Mouse (Mus musculus): ENCODE measurements around the gene Svbp.

The Svbp gene

DNA sequence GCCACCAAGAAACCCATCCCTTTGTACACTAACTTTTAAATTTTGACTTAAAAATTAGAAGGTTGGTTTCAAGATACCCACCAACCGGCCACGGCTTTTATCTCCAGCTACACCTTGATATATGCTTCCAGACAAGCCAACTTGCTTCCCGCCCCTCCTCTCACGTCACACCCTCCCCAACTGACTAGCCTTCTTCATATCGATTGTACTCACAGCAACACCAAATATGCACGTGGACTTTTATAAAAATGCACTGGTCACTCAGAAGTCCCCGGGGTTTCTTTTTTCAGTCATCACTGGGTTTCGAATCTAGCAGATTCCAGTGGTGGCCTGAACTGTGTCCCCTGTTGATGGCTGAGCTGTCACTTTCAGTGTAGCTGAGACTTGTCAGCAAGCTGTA lies 4.5 kb upstream of the Svbp start:
- no peak for DNase-seq (ENCODE audit: low read depth)

DNA sequence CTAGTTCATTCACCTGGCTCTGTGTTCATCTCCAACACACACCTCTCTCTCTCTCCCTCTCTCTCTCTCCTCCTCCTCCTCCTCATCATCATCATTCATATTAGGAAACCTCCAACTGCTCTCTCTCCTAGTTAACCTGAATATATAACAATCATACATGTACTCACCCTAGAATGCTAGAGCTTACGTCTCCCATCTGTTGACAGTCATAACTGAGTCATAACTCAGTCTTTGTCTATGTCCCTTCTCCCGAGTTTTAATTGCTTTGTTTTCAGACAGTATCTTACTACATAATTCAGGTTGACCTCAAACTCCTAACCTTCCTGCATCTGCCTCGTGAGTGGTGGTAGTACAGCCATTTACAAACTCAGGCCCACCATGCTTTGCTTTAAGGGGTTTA lies 3.8 kb upstream of the Svbp start:
- no peak for DNase-seq (ENCODE audit: low read depth)

DNA sequence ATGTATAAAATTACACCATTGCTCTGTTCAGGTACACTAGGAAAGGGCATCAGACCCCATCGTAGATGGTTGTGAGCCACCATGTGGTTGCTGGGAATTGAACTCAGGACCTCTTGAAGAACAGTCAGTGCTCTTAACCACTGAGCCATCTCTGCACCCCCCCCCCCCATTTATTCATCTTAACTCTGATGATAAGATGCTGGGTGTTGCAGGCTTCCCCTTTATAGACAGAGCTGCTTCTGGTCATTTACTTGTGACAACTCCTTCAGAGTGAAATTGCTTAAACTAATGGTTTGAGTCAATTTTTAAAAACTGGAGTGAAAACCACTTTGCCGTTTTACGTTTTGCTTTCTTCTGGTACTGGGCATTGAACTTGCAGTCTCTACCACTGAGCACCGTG lies 2.3 kb upstream of the Svbp start:
- DNase-seq (ENCODE audit: low read depth), result no peak

DNA sequence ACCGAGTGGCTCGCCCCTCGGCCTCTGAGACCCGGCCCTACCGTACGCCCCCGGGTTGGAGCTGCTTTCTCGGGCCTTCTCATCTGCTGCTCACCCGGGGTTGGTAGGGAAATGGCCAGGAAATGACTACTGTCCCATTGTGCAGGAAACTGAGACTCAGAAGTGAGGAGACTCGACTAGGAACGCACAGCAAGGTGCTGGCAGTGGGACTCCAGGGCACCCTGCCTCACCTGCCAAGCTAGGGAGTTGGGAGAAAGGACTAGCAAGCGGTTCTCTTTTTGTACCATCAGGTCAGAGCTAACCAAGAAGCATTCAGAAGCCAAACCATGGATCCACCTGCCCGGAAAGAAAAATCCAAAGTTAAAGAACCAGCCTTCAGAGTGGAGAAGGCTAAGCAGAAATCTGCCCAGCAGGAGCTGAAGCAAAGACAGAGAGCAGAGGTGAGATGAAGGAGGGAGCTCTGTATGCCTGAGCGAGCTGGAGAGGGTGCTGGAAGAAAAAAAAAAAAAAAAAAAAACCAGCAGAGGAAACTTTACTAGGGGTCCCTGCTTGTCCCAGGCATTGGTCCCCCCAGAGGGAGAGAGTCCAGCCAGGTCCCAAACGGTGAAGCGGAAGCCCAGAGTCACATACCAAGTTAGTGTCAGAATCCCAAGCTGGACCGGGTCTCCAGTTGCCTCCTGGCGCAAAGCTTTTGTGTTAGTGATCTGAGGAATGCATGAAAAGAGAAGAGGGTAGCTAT lies 645 bp downstream of the Svbp start:
- DNase-seq (ENCODE audit: low read depth), result no peak

DNA sequence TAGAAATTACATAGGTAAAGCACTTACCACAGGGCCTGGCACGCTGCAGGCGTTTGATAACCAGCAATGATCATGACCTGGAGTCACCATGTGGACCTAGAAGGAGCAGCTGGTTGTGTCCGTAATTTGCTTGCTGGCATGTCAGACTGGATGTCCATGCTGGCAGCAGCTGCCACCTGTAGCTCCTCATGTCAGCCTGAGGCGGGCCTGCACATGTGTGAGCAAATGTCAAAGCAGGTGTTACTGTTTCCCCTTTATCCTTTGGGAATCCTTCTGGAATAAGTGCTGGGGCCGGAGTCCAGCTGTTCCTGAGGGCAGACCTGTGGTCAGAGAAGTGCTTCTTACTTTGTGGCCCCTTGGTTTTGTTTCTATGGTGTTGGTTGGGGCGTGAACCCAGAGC lies 3.0 kb downstream of the Svbp start:
- DNase-seq (ENCODE audit: low read depth), result no peak

DNA sequence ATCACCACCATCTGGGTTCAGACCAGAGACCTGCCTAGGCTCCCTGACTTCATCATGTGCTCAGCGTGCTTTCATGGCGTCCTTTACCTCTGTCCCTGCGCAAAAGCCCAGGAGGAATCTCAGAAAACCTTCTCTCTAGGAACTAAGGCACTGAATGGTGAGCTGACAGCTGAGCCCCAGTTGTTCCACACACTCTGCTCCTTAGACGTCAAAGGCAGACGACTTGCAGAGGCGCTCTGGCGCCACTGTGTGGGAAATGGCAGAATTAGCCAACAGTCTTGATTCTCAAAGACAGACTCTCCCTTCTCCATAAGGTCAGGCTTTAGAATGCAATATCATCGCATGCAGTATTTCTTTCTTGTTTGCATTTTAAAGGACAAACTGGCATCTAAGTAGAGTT lies 9.6 kb downstream of the Svbp start:
- DNase-seq (ENCODE audit: low read depth), result peak; percentile 36

DNA sequence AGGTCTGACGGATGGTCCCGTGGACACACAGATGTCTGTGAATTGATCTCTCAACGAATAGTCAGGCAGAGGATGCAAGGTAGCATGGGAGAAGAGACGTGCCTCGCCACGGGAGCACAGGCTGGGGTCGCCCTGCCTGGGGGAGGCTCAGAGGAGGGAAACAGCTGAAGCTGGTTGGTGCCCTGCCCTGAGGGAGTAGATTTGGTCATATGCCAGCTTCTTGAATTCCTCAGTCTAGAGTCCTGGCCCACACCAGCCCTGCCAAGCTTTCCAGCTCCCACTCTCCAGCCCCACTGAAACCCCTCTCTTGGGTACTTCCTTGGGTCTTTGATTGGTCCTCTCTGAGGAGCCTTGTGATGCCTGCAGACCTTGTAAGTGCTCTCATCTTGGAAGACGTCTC lies 21.6 kb downstream of the Svbp start:
- no peak for DNase-seq (ENCODE audit: low read depth)

DNA sequence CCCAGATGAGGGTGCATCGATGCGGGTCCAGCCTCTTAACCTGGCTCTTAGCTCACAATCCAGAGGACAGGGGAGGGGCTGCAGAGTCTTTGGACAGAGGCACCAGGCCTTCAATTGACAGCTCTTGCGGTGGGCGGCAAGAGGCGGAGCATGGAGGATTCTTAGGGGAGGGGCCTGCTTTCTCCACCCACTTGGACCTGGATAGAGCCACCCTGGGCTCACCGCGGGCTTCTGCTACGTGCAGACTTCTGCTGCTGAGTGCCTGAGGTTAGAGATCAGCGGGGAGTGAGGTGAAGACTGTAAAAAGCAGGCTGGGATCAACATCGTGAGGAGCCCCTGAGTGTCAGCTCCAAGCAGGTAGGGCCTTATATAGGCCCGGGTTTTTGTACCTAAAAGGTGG lies 23.1 kb downstream of the Svbp start, which contains the start of gene Tmem269:
TSS of gene Tmem269 (minus strand) at position 49 of the 400 bp plus-strand sequence.
- no peak for DNase-seq (ENCODE audit: low read depth)

DNA sequence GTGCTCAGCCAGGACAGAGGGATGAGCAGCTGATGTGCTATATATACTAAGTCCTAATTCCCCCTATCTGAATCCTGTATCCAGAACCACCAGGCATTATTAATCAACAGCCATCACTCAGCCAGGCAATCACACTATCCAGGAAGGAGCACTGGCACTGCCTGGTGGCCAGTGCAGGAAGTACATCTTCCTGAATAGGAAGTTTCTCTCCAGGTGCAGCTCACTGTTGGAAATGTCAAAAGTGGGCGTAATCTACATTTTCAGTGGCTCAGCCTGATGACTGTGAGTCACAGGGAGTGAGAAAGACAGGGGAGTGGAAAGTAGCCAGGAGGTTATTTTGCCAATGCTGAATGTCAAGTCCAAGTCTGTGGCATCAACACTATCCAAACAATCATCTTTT lies 28.6 kb downstream of the Svbp start:
- no peak for DNase-seq (ENCODE audit: low read depth)

DNA sequence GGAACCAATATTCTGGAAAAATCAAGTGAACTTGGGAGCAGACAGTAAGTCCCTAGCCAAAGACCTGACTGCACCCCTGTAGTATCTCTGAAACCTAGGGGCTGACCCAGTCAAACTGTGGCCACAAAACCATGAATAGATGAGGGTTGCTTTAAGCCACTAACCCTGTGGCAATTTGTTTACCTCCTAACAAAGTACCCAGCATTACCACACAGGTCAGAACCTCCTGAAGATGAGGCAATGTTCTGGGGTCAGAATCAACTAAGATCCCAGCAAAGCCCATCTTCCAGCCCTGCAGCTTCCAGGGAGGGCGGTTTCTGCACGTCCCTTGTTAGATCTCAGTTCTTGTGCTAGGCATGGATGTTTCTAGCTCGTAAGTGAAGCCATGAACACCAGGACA lies 29.4 kb downstream of the Svbp start:
- DNase-seq (ENCODE audit: low read depth), result no peak

DNA sequence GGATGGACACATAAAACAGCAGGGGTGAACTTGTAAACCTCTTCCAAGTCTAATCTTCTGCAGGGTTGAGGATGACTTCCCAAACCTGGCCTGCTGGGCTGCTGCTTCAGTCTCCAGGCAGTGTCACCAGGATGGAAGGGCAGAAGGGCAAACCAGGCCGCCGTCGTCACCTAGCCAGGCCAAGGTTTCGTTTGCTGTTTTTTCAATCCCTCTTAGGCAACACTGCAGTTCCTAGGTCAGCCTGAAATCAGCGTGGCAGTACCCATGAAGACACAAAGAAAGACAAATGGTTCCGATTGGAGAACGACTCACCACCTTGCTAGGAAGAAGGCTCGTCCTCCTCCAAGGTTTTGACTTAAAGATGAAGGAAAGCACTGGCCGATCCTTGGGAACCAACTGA lies 30.6 kb downstream of the Svbp start:
- DNase-seq (ENCODE audit: low read depth), result no peak

DNA sequence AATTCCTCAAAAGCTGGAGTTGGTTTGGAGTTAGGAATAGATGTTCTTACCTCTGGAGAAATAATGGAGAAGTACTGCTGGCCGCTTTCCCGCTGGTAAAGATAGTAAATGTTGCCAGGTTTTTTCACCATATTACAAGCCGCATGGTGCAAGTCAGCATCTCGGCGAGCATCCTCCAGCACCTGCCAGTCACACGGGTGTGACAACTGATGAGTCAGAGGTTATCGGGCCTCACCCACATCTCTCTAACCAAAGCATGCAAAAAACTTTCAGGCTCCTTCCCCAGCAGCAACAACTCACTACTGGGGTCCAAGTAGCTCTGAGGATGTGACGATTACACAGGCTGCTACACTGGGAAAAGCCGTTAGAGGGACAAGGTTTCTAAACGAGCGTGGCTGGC lies 31.6 kb downstream of the Svbp start:
- no peak for DNase-seq (ENCODE audit: low read depth)

DNA sequence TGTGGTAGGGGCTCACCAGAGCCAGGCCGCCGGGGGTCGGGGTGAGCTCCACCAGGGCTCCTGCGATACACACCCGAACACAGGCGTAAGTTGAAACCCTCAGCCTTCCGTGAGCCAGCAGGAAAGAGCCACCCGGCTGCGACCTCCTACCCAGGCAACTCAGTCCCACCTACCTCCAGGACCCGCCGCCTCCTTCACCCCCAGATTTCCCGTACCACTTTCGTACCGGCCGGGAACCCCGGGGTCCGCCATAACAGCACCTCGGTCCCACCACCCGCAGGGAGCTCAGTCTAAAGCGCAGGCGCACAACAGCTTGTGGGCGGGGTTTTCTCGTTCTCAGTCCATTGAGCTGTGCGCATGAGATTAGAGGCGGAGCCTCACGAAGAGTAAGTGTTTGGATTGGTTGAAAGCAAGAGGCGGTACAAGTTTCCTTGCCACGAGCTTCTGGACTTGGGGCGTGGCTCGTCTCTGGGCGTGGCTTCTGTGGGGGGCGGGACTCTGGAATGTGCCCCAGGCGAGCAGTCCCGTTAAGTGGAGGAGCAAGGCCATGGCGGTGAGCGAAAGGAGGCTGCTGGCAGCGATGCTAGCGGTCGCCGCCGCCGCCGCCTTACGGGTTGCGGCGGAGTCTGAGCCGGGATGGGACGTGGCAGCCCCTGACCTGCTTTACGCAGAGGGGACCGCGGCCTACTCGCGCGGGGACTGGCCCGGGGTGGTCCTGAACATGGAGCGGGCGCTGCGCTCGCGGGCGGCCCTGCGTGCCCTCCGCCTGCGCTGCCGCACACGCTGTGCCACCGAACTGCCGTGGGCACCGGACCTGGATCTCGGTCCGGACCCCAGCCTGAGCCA lies 37.5 kb downstream of the Svbp start, which contains the start of the genes AU022252 and P3h1:
TSS of gene AU022252 (minus strand) at position 303 of the 846 bp plus-strand sequence.
TSS of gene P3h1 (plus strand) at position 506 of the 846 bp plus-strand sequence.
- DNase-seq (ENCODE audit: low read depth), result peak; percentile 91

DNA sequence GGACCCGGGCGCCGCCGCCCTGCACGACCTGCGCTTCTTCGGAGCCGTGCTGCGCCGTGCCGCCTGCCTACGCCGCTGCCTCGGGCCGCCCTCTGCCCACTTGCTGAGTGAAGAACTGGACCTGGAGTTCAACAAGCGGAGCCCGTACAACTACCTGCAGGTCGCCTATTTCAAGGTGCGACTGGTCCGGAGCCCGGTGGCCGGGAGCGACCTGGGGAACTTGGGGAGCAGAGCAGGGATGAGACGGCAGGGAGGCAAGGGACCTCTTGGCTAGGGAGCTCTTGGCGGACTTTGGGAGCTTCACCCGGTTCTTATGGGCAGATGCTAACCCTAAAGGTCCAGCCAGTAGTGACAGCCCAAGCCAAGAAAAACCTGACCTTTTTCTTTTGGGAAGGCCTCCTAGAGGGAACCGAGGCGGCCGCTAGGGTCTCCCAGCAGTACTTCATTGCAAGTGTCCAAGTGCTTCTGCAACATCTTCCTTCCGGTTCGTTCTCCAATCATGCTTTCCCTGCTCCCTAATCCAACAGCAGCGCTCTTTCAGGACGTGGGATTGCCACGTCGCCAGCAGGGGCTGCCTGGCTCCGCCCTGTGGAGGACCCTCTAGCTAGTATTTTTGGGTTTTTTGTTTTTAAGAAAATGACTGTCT lies 38.3 kb downstream of the Svbp start:
- no peak for DNase-seq (ENCODE audit: low read depth)

DNA sequence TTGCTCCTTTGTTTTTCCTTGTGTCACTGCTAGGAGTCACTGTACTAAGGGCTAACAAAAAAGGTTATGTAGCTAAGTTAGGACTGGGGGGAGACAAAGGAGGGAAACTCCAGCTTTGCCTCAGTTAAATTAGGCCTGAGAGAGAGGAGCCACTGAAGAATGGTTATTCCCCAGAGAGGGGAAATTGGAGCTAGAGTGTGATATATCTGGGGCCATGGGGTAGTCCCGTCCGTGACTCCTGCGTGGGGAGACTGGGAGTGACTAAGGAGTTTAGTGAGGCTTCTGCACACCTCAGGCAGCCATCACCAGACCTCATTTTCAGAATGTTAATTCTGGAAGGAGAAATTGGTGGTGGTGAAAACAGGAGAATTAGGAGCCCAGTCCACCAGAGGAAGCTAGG lies 39.2 kb downstream of the Svbp start:
- no peak for DNase-seq (ENCODE audit: low read depth)

DNA sequence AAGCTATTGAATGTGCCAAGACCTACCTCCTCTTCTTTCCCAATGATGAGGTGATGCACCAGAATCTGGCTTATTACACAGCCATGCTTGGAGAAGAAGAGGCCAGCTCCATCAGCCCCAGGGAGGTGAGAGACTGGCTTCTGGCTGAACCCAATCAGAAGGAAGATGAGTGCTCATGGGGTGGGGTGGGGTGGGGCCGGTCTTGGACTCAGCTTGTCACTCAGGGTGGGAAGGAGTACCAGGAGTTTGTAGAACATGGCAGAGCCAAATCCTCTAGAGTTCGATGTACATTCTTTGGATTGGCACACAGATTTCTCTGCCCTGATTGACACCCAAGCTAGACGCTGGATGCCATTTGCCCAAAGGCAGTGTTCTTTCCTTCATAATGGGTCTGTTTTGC lies 43.6 kb downstream of the Svbp start:
- no peak for DNase-seq (ENCODE audit: low read depth)

DNA sequence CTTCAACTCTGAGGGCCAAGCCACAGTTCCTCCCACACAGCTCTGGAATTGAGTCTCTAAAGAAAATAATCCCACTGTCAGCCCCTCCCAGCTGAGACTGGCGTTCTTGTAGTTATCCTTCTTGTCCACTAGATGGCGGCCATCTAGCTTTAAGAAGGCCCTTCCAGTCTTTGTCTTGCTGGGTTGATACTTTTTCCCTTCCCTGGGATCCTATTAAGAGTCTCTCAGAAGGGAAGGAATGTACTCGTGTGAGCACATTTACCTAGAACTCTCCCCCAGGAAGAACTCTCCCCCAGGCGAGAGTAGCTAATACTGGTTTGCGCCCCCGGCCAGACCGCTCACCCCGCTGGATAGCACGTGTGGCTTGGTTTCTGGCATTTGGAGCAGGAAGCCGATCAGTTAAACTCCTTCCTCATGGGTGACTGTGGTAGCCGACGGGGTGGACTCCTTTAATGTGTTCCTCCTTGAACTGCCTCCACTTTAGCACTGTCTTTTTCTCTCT lies 44.1 kb downstream of the Svbp start:
- DNase-seq (ENCODE audit: low read depth), result peak; percentile 81

DNA sequence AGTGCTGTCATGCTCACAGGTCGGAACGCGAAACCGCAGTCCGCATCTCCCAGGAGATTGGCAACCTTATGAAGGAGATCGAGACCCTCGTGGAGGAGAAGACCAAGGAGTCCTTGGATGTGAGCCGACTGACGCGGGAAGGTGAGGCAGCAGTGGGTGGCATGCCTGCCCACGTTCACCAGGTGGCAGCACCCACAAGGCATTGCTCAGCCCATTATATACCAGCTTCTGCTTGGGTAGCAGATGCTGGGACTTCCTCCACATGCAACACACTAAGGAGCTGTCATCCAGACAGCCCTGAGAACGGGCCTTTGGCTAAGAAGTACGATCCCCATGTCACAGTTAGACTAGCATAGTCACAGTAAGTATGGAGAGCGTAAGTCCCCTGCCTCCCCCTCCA lies 46.6 kb downstream of the Svbp start:
- DNase-seq (ENCODE audit: low read depth), result no peak

DNA sequence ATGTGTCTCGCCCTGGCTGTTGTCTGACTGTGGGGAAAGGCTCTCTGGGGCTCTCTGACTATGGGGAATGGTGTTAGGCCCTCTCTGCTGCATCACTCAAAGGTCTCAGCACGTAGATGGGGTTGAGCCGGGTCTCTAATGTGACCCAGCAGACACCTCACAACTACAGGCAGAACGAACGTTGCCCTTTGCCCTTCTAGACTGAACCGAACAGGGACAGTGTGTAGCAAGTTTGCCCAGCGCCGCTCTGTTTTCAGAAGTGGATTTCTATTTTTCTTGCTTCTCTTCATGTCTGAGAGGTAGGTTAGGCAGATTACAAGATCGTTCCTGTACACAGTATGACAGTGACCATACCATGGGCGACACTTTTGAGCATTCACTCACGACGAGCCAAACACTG lies 47.5 kb downstream of the Svbp start:
- DNase-seq (ENCODE audit: low read depth), result no peak

DNA sequence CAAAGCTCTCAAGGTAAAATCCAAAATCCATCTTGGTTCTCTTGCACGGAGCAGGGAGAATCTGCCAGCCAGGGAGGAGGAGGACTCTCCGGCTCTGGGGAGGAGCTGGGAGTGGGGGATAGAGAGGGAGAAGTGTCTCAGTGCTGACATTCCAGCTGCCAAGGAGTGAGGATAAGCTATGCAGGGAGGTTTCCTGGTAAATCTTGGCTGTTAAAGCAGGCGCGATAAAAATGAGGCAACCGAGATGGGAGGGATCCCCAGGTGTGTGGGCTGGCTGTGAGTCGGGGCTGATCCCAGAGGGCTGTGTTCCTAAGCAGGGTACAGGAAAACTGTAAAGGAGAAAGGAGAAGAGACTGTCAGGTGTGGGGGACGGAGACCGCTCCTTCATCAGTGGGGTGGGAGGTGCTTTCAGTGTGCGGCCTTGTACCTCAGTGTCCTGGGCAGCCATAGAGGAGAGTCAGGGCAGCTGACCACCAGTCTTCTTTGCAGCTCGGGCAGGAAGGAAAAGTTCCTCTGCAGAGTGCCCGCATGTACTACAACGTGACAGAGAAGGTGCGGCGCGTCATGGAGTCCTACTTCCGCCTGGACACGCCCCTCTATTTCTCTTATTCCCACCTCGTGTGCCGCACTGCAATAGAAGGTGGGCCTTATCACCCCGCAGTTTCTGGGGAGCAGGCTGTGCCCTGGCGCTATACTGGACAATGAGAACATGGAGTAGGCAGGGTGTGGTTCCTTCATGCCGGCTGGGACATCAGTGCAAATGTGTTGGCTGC lies 49.5 kb downstream of the Svbp start:
- no peak for DNase-seq (ENCODE audit: low read depth)

DNA sequence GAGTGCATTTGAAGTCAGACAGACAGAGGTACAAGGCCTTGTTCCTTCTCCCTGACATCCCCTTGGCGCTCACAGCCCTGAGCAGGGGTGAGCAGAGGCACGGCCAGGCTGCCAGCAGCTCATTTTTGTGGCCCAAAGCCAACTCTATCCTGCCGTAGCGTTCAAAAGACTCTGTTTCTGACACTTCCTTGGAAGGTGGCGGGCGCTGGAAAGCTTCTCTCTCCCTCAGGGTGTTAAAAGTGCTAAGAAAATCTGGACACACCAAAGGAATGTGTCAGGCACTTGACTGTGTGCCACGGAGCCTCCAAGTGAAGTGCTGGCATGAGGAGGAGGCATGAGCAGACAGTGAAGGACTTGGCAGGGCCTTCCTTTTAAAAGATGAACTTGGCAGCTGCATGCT lies 50.5 kb downstream of the Svbp start:
- DNase-seq (ENCODE audit: low read depth), result no peak

DNA sequence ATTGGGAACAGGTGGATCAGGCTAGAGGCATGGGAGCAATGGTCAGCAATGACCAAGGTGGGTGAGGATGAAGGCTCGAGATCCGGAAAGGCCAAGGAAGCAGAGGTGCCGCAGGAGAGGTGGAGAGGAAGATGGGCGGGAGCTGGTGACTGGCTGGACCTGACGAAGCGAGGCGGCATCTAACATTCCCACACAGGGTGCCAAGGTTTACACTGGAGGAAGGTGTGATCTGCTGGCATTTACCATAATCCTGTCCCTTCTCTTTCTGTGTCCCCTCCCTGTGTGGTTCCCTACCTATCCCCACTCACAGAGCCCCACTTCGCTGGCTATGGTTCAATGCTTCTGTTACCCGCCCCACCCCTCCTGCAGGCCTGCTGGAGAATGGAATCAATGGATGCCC lies 50.9 kb downstream of the Svbp start:
- no peak for DNase-seq (ENCODE audit: low read depth)
